Mouse (Mus musculus) splenic B cell, adult 2 months (primary cell): ENCODE measurements around the gene Bcl11a.
A peak's percentile ranks its signal among the peaks of the same experiment; 100 is the strongest.

Experiments
- DNase-seq: peaks from one replicate; pipeline ENCODE4 v3.0.0-alpha.2; 2011; ENCODE audit warnings: low read depth, low spot score
- H3K27me3 ChIP-seq: 2 replicates; pipeline ENCODE4 v1.6.1; 2012; ENCODE audit warnings: mild to moderate bottlenecking, low read length, moderate library complexity, mixed read lengths; ENCODE audit not compliant: control insufficient read depth, poor library complexity, insufficient read depth, severe bottlenecking
- H3K36me3 ChIP-seq: 2 replicates; pipeline ENCODE4 v1.6.1; 2012; ENCODE audit warnings: mild to moderate bottlenecking, low read length, moderate library complexity, mixed read lengths; ENCODE audit not compliant: control insufficient read depth, poor library complexity, insufficient read depth, severe bottlenecking

Gene Bcl11a

DNA sequence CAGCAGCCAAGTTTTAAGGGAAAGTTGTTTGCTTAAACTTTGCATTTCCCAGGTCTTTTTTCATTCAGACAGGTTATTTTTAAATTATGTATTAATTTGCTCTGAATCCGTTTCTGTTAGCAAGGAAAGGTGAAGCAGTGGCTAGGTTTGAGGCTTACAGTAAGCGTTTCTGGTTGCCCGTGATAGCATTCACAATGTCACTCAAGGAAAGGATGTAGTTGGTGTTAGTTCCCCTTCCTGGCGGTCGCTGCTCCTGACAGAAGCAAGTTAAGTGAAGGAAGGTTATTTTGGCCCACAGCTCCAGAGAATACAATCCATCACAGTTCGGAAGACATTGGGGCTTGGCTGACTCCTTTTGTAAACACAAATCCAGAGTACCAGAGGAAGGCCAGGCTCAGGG, 61.6 kb downstream of the Bcl11a start:
- peak; percentile 57 for DNase-seq
- H3K36me3 ChIP-seq, result peaks cover 2% of the 10 kb centered on the region; the same call in 1 of the 2 replicates
- no peaks in the 10 kb centered on the region for H3K27me3 ChIP-seq

DNA sequence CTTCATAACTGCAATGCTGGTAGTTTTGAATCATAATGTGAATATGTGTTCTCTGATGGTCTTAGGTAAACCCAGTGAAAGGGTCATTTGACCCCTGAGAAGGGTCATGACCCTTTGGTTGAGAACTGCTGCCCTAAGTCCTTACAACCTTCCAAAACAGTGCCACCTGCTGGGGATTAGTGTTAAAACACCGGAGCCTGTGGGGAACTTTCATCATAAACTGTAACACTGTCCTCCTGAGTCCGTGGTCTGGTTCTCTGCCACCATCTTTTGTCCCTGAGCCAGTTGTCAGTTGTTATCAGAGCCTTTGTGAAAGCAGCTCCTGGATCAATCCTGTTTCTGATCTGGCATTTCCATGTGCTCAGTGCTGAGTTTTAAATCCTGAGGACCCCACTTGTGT, 62.1 kb downstream of the Bcl11a start:
- peak; percentile 40 for DNase-seq
- Histone ChIP-seq H3K27me3 (no peaks in the 10 kb centered on the region), H3K36me3 (peaks cover 2% of the 10 kb centered on the region; the same call in 1 of the 2 replicates)

DNA sequence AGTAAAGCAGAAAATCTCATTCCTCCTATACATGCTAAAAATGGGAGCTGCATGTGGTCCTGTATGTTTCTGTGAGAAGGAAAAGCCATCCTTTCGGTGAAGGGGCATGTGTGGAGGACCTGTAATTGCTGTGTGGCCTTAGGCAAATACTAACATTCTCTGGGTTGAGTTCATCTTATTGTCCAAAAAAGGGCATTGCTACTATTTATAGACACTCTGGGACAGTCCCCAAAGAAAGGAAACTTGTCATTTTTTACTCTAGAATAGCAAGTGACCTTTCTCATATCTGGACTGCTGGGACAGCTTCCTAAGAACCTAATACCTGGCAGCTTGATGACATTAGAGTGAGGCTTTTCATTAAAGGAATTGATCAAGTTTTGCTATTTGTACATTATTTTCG, 63.1 kb downstream of the Bcl11a start:
- H3K27me3 ChIP-seq, result no peaks in the 10 kb centered on the region
- H3K36me3 ChIP-seq, result peaks cover 2% of the 10 kb centered on the region; the same call in 1 of the 2 replicates
- no peak for DNase-seq

DNA sequence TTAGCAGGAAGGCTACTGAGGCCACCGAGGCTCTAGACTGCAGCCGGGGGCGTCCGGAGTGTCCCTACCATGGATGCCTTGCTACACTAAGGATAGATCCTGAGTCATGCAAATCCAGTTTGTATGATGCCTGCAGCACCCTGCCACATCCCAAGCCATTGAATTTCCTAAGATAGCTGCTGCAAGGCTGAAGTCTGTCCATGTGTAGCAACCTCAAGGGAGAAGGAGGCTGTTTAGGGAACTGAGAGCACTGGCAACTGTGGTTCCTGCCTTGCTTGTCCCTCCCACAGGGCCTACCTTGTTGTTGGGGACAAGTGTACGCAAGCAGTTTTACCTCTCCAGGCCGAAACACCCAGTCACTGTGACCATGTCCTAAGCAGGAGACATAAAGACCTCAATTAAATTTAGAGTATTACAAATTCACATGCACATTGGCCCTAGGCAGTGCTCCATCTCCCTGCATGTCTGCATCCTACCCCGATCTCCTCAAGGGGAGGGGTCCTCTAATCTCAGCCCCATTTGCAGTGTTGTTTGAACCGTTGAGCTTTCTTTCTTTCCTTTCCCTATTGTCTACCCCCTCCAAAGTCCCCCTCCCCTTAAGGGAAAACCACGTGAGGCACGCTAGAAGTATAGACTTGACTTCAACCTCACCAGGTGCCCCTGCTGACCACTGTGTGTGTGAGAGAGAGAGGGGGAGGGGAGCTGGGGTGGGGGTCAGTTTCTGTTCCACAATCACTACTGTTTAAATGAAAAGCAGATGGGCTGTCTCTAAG, 63.8 kb downstream of the Bcl11a start:
- DNase-seq, result peak; percentile 82
- Histone ChIP-seq H3K27me3 (no peaks in the 10 kb centered on the region), H3K36me3 (peaks cover 2% of the 10 kb centered on the region; the same call in 1 of the 2 replicates)

DNA sequence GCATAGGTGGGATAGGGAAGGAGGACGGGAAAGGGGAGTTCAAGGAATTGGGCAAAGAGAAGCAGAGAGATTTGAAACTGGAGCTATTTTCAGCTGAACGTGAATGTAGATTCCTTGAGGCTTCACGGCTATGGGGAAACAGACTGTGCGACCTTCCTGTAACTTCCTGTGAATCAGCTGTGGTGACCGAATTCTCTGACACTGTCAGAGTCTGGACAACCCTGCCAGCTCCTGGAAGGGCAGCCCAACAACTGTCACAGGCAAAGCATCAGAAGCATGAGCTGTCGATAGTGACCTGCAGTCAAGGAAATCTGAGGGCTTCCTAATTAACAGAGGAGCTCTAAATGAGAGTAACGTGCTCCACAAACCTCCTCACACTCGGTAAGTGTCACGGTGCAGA, 64.5 kb downstream of the Bcl11a start:
- DNase-seq, result no peak
- no peaks in the 10 kb centered on the region for H3K27me3 ChIP-seq
- H3K36me3 ChIP-seq, result peaks cover 5% of the 10 kb centered on the region; the same call in 1 of the 2 replicates

DNA sequence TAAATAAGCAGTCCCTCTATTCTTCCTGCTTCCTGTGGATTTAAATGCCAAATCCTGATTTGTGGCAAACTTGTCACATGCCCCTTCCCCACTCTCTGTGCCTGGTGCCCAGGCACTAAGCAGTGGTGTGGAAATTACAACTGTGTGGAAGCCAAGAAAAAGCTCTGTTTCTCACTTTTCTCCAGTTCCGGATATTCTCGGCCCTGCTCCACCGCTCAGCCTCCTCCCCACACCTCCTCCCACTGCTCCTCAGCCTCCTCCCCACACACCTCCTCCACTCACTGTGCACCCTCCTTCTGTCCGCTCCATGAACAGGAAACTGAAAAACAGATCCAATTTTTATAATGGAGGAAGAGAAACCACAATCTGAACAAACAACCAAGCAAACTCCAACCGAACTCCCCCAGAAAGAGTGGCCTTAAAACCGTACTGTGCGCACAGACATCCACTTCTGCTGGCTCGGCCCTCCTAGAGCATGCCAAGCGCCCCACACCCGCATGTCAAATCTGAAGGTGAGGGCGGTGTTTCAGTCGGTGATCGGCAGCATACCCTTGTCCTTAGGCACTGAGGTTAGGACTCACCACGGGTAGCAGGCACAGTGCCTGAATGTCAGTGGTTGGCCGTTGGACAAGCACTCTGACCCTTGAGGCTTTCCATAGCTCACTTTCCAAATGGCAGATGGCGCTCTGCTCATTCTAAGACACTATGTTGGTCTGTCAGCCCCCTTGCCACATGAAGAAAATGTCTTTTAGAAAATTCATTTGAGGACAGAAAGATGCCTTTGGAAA, 66.5 kb downstream of the Bcl11a start:
- Histone ChIP-seq H3K36me3 (peaks cover 5% of the 10 kb centered on the region; the same call in 1 of the 2 replicates), H3K27me3 (no peaks in the 10 kb centered on the region)
- no peak for DNase-seq

DNA sequence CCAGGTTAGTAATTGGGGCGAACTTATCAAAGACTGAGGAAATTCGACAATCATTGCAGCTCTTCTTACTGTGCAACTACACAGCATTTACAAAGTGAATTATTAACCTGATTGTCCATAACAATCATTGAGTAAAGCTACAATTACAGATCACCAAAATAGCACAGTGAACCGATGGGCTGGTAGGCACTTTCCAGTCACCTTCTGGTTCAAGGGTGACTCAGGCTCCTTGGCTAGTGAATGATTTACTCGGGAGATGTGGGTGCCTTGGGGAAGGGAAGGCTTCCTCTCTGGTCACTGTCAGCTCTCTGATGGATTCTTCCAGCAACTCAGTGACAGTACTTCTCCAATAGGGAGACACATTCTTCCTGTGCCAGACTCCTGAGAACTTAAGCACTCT, 68.2 kb downstream of the Bcl11a start:
- Histone ChIP-seq H3K27me3 (no peaks in the 10 kb centered on the region), H3K36me3 (peaks cover 9% of the 10 kb centered on the region)
- DNase-seq, result no peak

DNA sequence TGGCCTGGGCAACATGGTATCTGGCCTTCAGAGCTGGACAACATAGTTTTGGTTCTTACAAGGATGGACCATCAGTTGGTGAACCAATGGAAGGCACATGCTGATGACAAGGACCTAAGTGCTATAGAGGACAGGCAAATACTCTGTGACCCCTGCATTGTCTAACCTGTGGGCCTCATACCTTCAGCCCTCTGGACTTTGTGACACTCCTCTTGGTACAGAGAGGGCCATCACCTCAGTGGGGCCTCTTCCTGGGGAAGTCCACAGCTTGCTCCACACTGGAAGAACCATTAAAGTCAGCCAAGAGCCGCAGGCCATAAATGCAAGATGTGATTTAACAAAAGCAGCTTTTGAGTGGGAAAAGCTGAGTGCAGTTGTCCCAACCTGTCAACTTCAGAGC, 68.6 kb downstream of the Bcl11a start:
- Histone ChIP-seq H3K36me3 (peaks cover 12% of the 10 kb centered on the region), H3K27me3 (no peaks in the 10 kb centered on the region)
- DNase-seq, result no peak

DNA sequence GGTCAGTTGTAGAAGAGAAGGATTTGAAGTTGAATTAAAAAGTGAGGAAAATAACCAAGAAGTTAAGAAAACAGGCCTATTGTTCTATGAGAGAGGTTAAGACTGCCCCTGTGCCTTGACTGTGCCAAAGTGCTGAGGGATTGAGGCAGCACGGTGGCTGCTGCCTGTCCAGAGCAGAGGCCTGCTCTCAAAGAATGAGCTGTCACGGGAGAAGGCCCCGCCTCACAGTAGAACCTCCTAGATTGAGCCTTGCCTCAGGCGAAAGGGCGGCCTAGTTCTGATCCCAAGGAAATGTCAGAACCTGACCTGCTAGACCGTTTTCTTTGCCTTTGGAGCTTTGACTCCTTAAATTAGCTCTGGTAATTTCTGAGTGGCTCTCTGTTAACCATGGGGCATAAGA, 69.8 kb downstream of the Bcl11a start:
- H3K27me3 ChIP-seq, result no peaks in the 10 kb centered on the region
- no peak for DNase-seq
- peaks cover 9% of the 10 kb centered on the region for H3K36me3 ChIP-seq

DNA sequence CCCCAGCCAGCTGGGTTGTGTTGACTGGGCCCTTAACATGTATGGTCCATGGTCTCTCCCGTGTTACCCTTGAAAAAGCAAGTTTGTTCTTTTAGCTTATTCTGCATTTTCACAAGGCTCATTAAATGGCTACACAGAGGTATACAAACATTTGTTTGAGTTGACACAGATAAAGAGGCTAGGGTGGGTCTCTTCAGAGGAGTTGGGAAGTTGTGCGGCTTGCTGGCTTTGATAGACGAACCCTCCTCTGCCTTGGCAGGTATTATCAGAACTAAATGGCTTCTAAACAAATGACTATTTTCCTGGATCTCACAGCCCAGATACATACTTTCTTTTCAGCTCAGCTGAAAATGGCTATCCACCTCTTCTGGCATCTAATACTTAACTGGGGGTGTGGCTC, 70.7 kb downstream of the Bcl11a start:
- no peaks in the 10 kb centered on the region for H3K27me3 ChIP-seq
- H3K36me3 ChIP-seq, result peaks cover 9% of the 10 kb centered on the region

DNA sequence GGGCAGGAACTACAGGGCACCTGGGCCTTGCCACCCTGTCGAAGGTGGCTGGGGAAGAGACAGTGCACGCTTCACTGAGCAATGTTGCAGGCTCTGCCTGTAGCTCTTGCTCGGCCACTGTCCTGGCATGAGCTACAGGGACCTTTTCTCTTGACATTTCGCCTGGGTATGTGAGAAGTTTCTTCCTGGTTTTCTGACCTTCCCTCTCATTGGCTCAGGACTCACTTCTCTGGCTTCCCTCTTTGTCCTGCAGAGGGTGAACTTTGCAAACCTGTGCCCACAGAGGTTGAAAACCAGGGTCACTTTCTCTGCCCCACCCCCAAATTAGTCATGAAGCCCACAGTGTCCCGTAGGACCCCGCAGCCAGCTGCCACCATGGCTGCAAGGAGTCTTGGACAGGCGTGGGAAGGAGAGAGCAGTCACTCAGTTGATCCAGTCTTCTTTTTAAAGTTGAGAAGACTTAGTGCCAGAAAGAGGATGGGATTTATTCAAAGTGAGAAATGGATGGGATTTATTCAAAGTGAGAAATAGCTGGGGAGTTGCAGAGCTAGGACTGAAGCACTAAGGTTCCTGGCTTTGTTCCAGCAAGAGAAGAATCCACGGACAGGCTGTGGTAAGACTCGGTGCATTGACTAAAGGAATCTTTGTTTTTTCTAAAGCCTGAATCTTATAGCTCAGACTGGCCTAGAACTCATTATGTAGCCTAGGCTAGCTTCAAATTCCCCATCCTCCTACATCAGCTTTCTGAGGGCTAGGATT, 71.8 kb downstream of the Bcl11a start:
- peak; percentile 33 for DNase-seq
- Histone ChIP-seq H3K27me3 (no peaks in the 10 kb centered on the region), H3K36me3 (peaks cover 9% of the 10 kb centered on the region)

More for the DNA sequence above, 70.7 kb downstream of the Bcl11a start:
- no peak for DNase-seq

DNA sequence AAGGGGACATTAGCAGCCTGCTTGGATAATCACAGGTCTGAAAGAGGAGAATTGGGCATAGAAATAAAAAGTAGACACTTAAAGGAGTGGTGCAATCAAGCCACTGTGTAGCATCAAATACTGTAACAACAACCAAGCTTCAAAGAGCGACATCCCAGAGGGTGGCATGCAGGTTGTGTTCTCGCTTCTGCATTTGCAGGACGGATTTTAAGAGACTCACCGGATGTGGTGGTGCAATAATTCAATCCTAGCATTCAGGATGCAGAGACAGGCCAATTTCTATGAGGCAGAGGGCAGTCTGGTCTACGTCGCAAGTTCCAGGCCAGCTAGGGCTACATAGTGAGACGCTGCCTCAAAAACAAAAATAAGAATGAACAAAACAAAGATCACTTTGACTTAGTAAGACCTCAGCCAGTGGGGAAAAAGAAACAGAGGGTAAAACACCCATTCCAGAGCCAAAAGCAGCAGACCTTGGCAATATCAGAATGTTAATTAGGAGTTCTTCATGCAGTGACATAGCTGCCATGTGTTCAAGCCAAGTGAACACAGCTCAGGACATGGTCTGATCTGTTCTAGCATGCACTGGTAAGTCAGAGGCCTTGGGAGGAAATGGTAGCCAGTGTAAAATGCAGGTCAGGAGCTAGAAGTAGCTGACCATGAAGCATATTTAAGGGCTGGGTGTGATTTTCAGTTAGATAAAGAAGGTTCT, 74.4 kb downstream of the Bcl11a start:
- Histone ChIP-seq H3K36me3 (peaks cover 11% of the 10 kb centered on the region), H3K27me3 (no peaks in the 10 kb centered on the region)
- DNase-seq, result no peak

DNA sequence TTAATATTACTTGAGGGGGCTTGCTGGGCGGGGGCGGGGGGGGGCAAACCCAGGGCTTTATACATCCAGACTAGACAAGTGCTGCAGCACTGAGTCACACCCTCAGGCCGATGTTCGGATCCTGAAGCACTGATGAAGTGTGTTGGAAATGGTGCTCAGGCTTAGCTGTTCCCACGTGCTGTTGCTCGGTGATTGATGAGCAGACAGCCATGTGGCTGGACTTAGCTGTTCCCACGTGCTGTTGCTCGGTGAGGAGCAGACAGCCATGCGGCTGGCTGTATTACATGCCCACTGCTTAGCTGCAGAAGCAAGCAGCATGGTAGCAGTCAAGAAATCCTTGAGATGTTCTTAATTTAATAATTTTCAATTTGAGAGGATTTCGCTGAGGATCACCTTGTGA, 75.2 kb downstream of the Bcl11a start:
- no peak for DNase-seq
- H3K27me3 ChIP-seq, result no peaks in the 10 kb centered on the region
- H3K36me3 ChIP-seq, result peaks cover 13% of the 10 kb centered on the region

DNA sequence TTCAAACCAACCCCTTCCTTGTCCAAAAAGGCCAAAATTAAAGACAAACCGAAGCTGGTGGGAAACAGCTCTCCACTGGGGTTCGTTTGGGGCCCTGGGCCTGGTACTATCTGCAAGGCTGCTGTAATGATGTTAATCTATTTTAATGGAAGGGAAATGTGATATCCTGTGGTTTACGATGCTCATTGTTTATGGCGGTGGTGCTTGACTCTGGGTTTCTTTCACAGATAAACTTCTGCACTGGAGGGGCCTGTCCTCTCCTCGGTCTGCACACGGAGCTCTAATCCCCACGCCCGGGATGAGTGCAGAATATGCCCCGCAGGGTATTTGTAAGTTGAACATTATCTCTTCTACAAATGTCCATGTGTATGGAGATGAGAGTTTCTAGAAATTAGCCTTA, 80.2 kb downstream of the Bcl11a start:
- DNase-seq, result no peak
- peaks cover 13% of the 10 kb centered on the region for H3K36me3 ChIP-seq

More for the DNA sequence above, 80.2 kb downstream of the Bcl11a start:
- no peaks in the 10 kb centered on the region for H3K27me3 ChIP-seq
